Mouse (Mus musculus): Measurements from ENCODE around the gene Btc. TPM values are rescaled to one million over a fixed set of nuclear protein-coding genes. Genes with fewer than 3 reads are reported as not detected.

Btc gene
- polyA plus RNA-seq, 1 experiment from 2014 or later, result 0.55 TPM

DNA sequence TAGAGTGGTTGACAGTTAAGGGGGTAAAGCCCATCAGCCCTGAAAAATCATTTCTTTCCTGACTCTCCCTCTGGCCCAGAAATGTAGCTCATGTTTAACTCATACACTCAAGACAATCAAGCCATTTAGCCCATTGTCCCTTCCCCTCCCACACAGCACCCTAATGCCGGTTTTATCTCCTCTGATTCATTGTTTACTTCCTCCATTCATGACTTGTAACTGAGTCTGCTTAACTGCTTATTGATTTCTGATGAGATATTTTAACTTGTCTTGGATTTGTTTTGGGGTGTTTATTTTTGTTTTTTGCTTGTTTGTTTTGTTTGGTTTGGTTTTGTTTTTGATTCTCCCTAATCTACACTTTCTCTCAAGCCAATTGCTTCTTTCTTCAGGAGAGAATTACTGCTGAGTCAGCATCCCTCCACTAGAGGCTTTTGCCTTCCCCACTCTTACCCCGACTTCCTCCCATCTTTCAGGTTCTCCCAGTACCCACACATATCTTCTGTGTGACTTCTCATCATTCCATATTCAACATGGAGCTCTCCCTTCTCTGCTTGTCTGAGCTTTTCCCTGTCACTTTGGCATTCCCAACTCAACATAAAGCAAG, 2.2 kb downstream of the Btc start:
- 7% methylated on average over 2 of the region's 2 CpGs for WGBS (ENCODE audit: insufficient replicate concordance)
- H3K4me3 ChIP-seq (ENCODE audit: low read depth, low read length), result no peak overlapping the region
- H3K4me2 ChIP-seq (ENCODE audit: low read depth, low read length), result no peak overlapping the region
- H3K9me3 ChIP-seq (replicated peaks; ENCODE audit: control insufficient read depth, low read length), result no peaks in the 10 kb centered on the region
- H3K9ac ChIP-seq (ENCODE audit: low read depth, low read length), result no peak overlapping the region
- no peak overlapping the region for H3K27ac ChIP-seq (ENCODE audit: low read length)
- H3K36me3 ChIP-seq (ENCODE audit: control insufficient read depth, insufficient read depth), result no peaks in the 10 kb centered on the region
- H3K27me3 ChIP-seq (ENCODE audit: control insufficient read depth, insufficient read depth, low read depth, low read length), result no peaks in the 10 kb centered on the region
- no peaks in the 10 kb centered on the region; the same call in 1 of the 2 replicates for H3K4me1 ChIP-seq (ENCODE audit: control insufficient read depth, low read depth, low read length)
- no peak for ATAC-seq (ENCODE audit: low read depth)

GRCm38 (mm10) chr5:91375467-91375866, 27.3 kb downstream of the Btc start:
- no peak for ATAC-seq (ENCODE audit: low read depth)

DNA sequence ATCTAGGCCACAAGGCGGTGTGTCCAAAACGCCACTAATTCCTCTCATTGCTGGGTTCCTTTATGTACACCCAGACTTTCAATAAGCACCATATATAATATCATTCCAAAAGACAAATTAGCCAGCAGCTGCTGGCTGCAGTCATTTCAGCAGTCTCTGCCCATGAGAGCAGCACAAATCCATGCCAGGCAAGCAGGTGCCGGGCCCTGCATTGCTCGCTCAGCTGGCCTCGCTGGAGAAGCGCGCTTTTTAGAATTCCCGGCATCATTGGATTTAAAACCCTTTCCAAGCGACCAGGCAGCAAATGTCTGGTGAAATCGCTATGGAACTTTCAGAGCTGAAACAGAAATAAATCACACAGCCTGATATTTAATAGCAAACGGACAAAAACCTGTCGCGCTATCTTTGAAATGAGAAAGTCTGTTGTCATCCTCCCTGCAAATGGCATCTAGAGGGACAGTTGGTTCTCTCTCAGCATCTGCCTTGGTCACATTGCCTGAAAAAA, 34.7 kb downstream of the Btc start:
- no peak for ATAC-seq (ENCODE audit: low read depth)

More at GRCm38 (mm10) chr5:91375467-91375866, 27.3 kb downstream of the Btc start:
- no peaks in the 10 kb centered on the region for H3K9me3 ChIP-seq (replicated peaks; ENCODE audit: control insufficient read depth, low read length)
- no peaks in the 10 kb centered on the region for H3K4me1 ChIP-seq (ENCODE audit: control insufficient read depth, low read depth, low read length)
- WGBS (ENCODE audit: insufficient replicate concordance), result 44% methylated on average over 2 of the region's 2 CpGs
- no peak overlapping the region for H3K27ac ChIP-seq (ENCODE audit: low read length)
- no peak overlapping the region for H3K4me3 ChIP-seq (ENCODE audit: low read depth, low read length)
- no peaks in the 10 kb centered on the region for H3K36me3 ChIP-seq (ENCODE audit: control insufficient read depth, insufficient read depth)
- H3K4me2 ChIP-seq (ENCODE audit: low read depth, low read length), result no peak overlapping the region
- H3K27me3 ChIP-seq (ENCODE audit: control insufficient read depth, insufficient read depth, low read depth, low read length), result no peaks in the 10 kb centered on the region
- no peak overlapping the region for H3K9ac ChIP-seq (ENCODE audit: low read depth, low read length)

GRCm38 (mm10) chr5:91366925-91367324, 35.9 kb downstream of the Btc start:
- Histone ChIP-seq H3K4me3 (ENCODE audit: low read depth, low read length) (no peak overlapping the region), H3K4me1 (ENCODE audit: control insufficient read depth, low read depth, low read length) (no peaks in the 10 kb centered on the region), H3K36me3 (ENCODE audit: control insufficient read depth, insufficient read depth) (no peaks in the 10 kb centered on the region), H3K27me3 (ENCODE audit: control insufficient read depth, insufficient read depth, low read depth, low read length) (no peaks in the 10 kb centered on the region), H3K27ac (ENCODE audit: low read length) (no peak overlapping the region), H3K4me2 (ENCODE audit: low read depth, low read length) (no peak overlapping the region), H3K9ac (ENCODE audit: low read depth, low read length) (no peak overlapping the region), H3K9me3 (replicated peaks; ENCODE audit: control insufficient read depth, low read length) (no peaks in the 10 kb centered on the region)
- ATAC-seq (ENCODE audit: low read depth), result no peak
- WGBS (ENCODE audit: insufficient replicate concordance), result 71% methylated on average over 10 of the region's 10 CpGs

More for the DNA sequence above, 34.7 kb downstream of the Btc start:
- H3K4me3 ChIP-seq (ENCODE audit: low read depth, low read length), result no peak overlapping the region
- H3K27me3 ChIP-seq (ENCODE audit: control insufficient read depth, insufficient read depth, low read depth, low read length), result no peaks in the 10 kb centered on the region
- no peaks in the 10 kb centered on the region for H3K36me3 ChIP-seq (ENCODE audit: control insufficient read depth, insufficient read depth)
- H3K9ac ChIP-seq (ENCODE audit: low read depth, low read length), result no peak overlapping the region
- no peak overlapping the region for H3K27ac ChIP-seq (ENCODE audit: low read length)
- 79% methylated on average over 13 of the region's 13 CpGs for WGBS (ENCODE audit: insufficient replicate concordance)
- no peaks in the 10 kb centered on the region for H3K9me3 ChIP-seq (replicated peaks; ENCODE audit: control insufficient read depth, low read length)
- H3K4me2 ChIP-seq (ENCODE audit: low read depth, low read length), result no peak overlapping the region
- H3K4me1 ChIP-seq (ENCODE audit: control insufficient read depth, low read depth, low read length), result no peaks in the 10 kb centered on the region

- no peaks in the 10 kb centered on the region for H3K9me3 ChIP-seq (replicated peaks; ENCODE audit: control insufficient read depth, low read length)
Observed at GRCm38 (mm10) chr5:91363274-91363991, 39.4 kb downstream of the Btc start.

DNA sequence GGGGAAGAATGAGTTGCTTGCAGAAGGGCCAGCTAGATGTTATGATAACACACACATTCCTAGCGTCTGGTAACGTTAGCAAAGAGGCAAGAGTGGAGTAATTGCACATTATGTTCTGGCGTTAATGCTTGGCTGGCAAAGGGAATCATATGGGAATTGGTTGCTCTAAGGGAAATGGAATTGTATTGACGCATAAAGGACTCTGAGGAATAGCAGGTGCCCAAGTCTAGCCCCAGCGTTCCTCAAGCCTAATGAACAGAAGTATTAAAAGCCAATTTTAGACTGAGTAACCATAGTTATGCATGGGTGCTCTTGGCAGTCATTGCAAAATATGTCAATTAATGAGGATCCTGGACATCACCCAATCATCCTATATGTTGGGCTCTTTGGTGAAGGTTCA, 50.1 kb downstream of the Btc start:
- no peaks in the 10 kb centered on the region for H3K9me3 ChIP-seq (replicated peaks; ENCODE audit: control insufficient read depth, low read length)
- no peaks in the 10 kb centered on the region for H3K36me3 ChIP-seq (ENCODE audit: control insufficient read depth, insufficient read depth)
- WGBS (ENCODE audit: insufficient replicate concordance), result 50% methylated on average over 5 of the region's 5 CpGs
- H3K9ac ChIP-seq (ENCODE audit: low read depth, low read length), result no peak overlapping the region
- no peak overlapping the region for H3K4me3 ChIP-seq (ENCODE audit: low read depth, low read length)
- H3K27me3 ChIP-seq (ENCODE audit: control insufficient read depth, insufficient read depth, low read depth, low read length), result no peaks in the 10 kb centered on the region
- no peak overlapping the region for H3K4me2 ChIP-seq (ENCODE audit: low read depth, low read length)
- H3K27ac ChIP-seq (ENCODE audit: low read length), result no peak overlapping the region
- no peaks in the 10 kb centered on the region for H3K4me1 ChIP-seq (ENCODE audit: control insufficient read depth, low read depth, low read length)
- ATAC-seq (ENCODE audit: low read depth), result no peak

More at GRCm38 (mm10) chr5:91363274-91363991, 39.4 kb downstream of the Btc start:
- no peak overlapping the region for H3K4me2 ChIP-seq (ENCODE audit: low read depth, low read length)
- no peak overlapping the region for H3K27ac ChIP-seq (ENCODE audit: low read length)
- no peak overlapping the region for H3K4me3 ChIP-seq (ENCODE audit: low read depth, low read length)
- no peak overlapping the region for H3K9ac ChIP-seq (ENCODE audit: low read depth, low read length)
- WGBS (ENCODE audit: insufficient replicate concordance), result 79% methylated on average over 6 of the region's 6 CpGs
- H3K36me3 ChIP-seq (ENCODE audit: control insufficient read depth, insufficient read depth), result no peaks in the 10 kb centered on the region
- H3K4me1 ChIP-seq (ENCODE audit: control insufficient read depth, low read depth, low read length), result no peaks in the 10 kb centered on the region
- H3K27me3 ChIP-seq (ENCODE audit: control insufficient read depth, insufficient read depth, low read depth, low read length), result no peaks in the 10 kb centered on the region
- ATAC-seq (ENCODE audit: low read depth), result no peak

DNA sequence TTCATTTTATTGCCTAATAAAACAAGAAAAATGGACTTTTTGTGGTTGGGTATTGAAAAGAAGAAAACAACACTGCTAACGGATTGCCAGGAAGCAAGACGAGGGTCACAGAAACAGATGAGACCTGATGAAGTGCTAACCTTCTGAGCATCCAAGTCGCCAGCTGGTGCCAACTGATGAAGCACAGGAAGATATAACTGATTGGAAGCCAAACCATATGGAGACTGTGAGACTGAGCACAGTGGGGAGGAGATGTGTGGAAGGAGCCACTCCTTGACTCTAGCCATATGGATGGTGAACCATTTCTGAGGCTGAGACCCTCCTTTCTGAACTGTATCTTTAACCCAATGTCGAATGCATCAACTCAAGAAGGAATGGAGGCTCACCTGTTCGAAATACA, 57.1 kb downstream of the Btc start:
- Histone ChIP-seq H3K4me3 (ENCODE audit: low read depth, low read length) (no peak overlapping the region), H3K27me3 (ENCODE audit: control insufficient read depth, insufficient read depth, low read depth, low read length) (no peaks in the 10 kb centered on the region), H3K27ac (ENCODE audit: low read length) (no peak overlapping the region), H3K36me3 (ENCODE audit: control insufficient read depth, insufficient read depth) (no peaks in the 10 kb centered on the region), H3K4me2 (ENCODE audit: low read depth, low read length) (no peak overlapping the region), H3K4me1 (ENCODE audit: control insufficient read depth, low read depth, low read length) (no peaks in the 10 kb centered on the region), H3K9ac (ENCODE audit: low read depth, low read length) (no peak overlapping the region), H3K9me3 (replicated peaks; ENCODE audit: control insufficient read depth, low read length) (no peaks in the 10 kb centered on the region)
- 53% methylated on average over 5 of the region's 5 CpGs for WGBS (ENCODE audit: insufficient replicate concordance)
- ATAC-seq (ENCODE audit: low read depth), result no peak

GRCm38 (mm10) chr5:91345064-91345463, 57.7 kb downstream of the Btc start:
- Histone ChIP-seq H3K9me3 (replicated peaks; ENCODE audit: control insufficient read depth, low read length) (no peaks in the 10 kb centered on the region), H3K9ac (ENCODE audit: low read depth, low read length) (no peak overlapping the region), H3K27ac (ENCODE audit: low read length) (no peak overlapping the region), H3K27me3 (ENCODE audit: control insufficient read depth, insufficient read depth, low read depth, low read length) (no peaks in the 10 kb centered on the region), H3K4me1 (ENCODE audit: control insufficient read depth, low read depth, low read length) (no peaks in the 10 kb centered on the region), H3K4me3 (ENCODE audit: low read depth, low read length) (no peak overlapping the region), H3K4me2 (ENCODE audit: low read depth, low read length) (no peak overlapping the region), H3K36me3 (ENCODE audit: control insufficient read depth, insufficient read depth) (no peaks in the 10 kb centered on the region)
- WGBS (ENCODE audit: insufficient replicate concordance), result 54% methylated on average over 2 of the region's 2 CpGs
- no peak for ATAC-seq (ENCODE audit: low read depth)

All from liver, embryonic 16.5 days (tissue).